Mouse (Mus musculus) urinary bladder, postnatal 25 days (tissue): ENCODE data around the gene Fgf3.
A peak's percentile ranks its signal among the peaks of the same experiment; 100 is the strongest.

Source experiments
- DNase-seq: peaks from one replicate; pipeline ENCODE4 v3.0.0; 2022; ENCODE audit warnings: low spot score

Gene Fgf3

GRCm38 (mm10) chr7:144837891-144838488 lies at the start of gene Fgf3:
Fgf3 (plus strand) TSS chr7:144838083.
- no peak for DNase-seq

GRCm38 (mm10) chr7:144788631-144789030 lies 49.3 kb upstream of the Fgf3 start:
- DNase-seq = no peak

- DNase-seq = no peak
Measured at GRCm38 (mm10) chr7:144789601-144790556, 48.0 kb upstream of the Fgf3 start.

GRCm38 (mm10) chr7:144791426-144791825 lies 46.5 kb upstream of the Fgf3 start:
- DNase-seq = no peak

GRCm38 (mm10) chr7:144793296-144793695 lies 44.6 kb upstream of the Fgf3 start:
- DNase-seq = no peak

- no peak for DNase-seq
Measured at GRCm38 (mm10) chr7:144795976-144796474, 41.9 kb upstream of the Fgf3 start.

- DNase-seq = no peak
Measured at GRCm38 (mm10) chr7:144796986-144797735, 40.7 kb upstream of the Fgf3 start.

- no peak for DNase-seq
Measured at GRCm38 (mm10) chr7:144798471-144798870, 39.4 kb upstream of the Fgf3 start.

GRCm38 (mm10) chr7:144807036-144807435 lies 30.8 kb upstream of the Fgf3 start:
- DNase-seq = no peak

- no peak for DNase-seq
Measured at GRCm38 (mm10) chr7:144807976-144808577, 29.8 kb upstream of the Fgf3 start.

- no peak for DNase-seq
Measured at GRCm38 (mm10) chr7:144811521-144811920, 26.4 kb upstream of the Fgf3 start.

GRCm38 (mm10) chr7:144821901-144822300 lies 16.0 kb upstream of the Fgf3 start:
- no peak for DNase-seq

- DNase-seq = no peak
Measured at GRCm38 (mm10) chr7:144823988-144824387, 13.9 kb upstream of the Fgf3 start.

GRCm38 (mm10) chr7:144828369-144828768 lies 9.5 kb upstream of the Fgf3 start:
- DNase-seq = no peak

- no peak for DNase-seq
Measured at GRCm38 (mm10) chr7:144838522-144839503, 930 bp downstream of the Fgf3 start.

- DNase-seq = peak; percentile 29
Measured at GRCm38 (mm10) chr7:144846158-144846557, 8.3 kb downstream of the Fgf3 start.

- no peak for DNase-seq
Measured at GRCm38 (mm10) chr7:144847067-144847466, 9.2 kb downstream of the Fgf3 start, which contains the start of gene Fgf4. Fgf4 (plus strand) TSS chr7:144847367.

GRCm38 (mm10) chr7:144851321-144851720 lies 13.4 kb downstream of the Fgf3 start:
- no peak for DNase-seq

- DNase-seq = no peak
Measured at GRCm38 (mm10) chr7:144854966-144855365, 17.1 kb downstream of the Fgf3 start.

GRCm38 (mm10) chr7:144857158-144857557 lies 19.3 kb downstream of the Fgf3 start:
- no peak for DNase-seq
